Mouse (Mus musculus) neural tube, embryonic 12.5 days (tissue): Measurements from ENCODE around the gene Skil. TPM values are rescaled to one million over a fixed set of nuclear protein-coding genes. Genes with fewer than 3 reads are reported as not detected.
"Not testable (repeated sequence)": the region's sequence is repeated elsewhere in the genome, so short reads cannot be mapped to it uniquely, and the experiment has no call there.

Experiments used
- ATAC-seq: fragments of 200-750 bp; cut with Nextera tagmentation; 2 replicates; pipeline ENCODE4 v1.8.0; 2017; ENCODE audit warnings: low read depth, mild to moderate bottlenecking, moderate TSS enrichment, moderate library complexity; ENCODE audit not compliant: low FRiP score
- H3K27ac ChIP-seq: fragments of 300-500 bp; sonication (generic); 2 replicates; pipeline ENCODE4 v1.5.1; 2016
- H3K27me3 ChIP-seq: fragments of 300-500 bp; sonication (generic); replicated peaks from 2 replicates; pipeline ENCODE4 v1.6.1; 2016; ENCODE audit warnings: mild to moderate bottlenecking
- H3K36me3 ChIP-seq: fragments of 300-500 bp; sonication (generic); 2 replicates; pipeline ENCODE4 v1.6.1; 2016; ENCODE audit warnings: mild to moderate bottlenecking
- H3K4me1 ChIP-seq: fragments of 300-500 bp; sonication (generic); 2 replicates; pipeline ENCODE4 v1.6.1; 2016
- H3K4me2 ChIP-seq: fragments of 300-500 bp; sonication (generic); replicated peaks from 2 replicates; pipeline ENCODE4 v1.6.1; 2016; ENCODE audit warnings: mild to moderate bottlenecking
- H3K4me3 ChIP-seq: fragments of 300-500 bp; sonication (generic); 2 replicates; pipeline ENCODE4 v1.5.1; 2016
- H3K9ac ChIP-seq: fragments of 300-500 bp; sonication (generic); 2 replicates; pipeline ENCODE4 v1.6.1; 2016; ENCODE audit warnings: mild to moderate bottlenecking
- H3K9me3 ChIP-seq: fragments of 300-500 bp; sonication (generic); 2 replicates; pipeline ENCODE4 v1.6.1; 2016; ENCODE audit warnings: mild to moderate bottlenecking
- WGBS: fragments of 180-500 bp; shearing (Covaris S2); methylation state at CpG from one replicate; pipeline ENCODE4 v1.1.7; 2016; 5-methylcytosine and 5-hydroxymethylcytosine counted together
- polyA plus RNA-seq: library from polyadenylated mRNA; unstranded; fragments of >200 nt; fragmentation: Nextera tagmentation; extraction: Ambion mirVana; gene quantifications from 2 replicates; pipeline ENCODE4 v1.2.1, GENCODE M21; 2016

The Skil gene
- polyA plus RNA-seq, 1 experiment from 2014 or later = 54.4 TPM

DNA sequence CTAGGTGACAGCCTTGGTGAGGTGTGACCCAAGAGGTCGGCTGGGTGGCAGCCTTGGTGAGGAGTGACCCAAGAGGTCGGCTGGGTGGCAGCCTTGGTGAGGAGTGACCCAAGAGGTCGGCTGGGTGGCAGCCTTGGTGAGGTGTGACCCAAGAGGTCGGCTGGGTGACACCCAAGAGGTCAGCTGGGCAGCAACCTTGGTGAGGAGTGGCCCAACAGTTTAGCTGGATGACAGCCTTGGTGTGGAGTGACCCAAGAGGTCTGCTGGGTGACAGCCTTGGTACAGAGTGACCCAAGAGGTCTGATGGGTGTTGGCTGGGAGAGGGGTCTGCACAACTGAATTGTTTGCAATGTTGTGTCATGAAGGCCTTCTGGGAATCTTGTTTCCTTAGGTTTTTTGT is 41.7 kb downstream of the Skil start:
- not testable (repeated sequence) for H3K27me3 ChIP-seq, H3K4me1 ChIP-seq, H3K9ac ChIP-seq, H3K4me3 ChIP-seq, H3K27ac ChIP-seq, H3K9me3 ChIP-seq, H3K36me3 ChIP-seq, ATAC-seq, H3K4me2 ChIP-seq
- WGBS = 72% methylated on average over 4 of the region's 4 CpGs

DNA sequence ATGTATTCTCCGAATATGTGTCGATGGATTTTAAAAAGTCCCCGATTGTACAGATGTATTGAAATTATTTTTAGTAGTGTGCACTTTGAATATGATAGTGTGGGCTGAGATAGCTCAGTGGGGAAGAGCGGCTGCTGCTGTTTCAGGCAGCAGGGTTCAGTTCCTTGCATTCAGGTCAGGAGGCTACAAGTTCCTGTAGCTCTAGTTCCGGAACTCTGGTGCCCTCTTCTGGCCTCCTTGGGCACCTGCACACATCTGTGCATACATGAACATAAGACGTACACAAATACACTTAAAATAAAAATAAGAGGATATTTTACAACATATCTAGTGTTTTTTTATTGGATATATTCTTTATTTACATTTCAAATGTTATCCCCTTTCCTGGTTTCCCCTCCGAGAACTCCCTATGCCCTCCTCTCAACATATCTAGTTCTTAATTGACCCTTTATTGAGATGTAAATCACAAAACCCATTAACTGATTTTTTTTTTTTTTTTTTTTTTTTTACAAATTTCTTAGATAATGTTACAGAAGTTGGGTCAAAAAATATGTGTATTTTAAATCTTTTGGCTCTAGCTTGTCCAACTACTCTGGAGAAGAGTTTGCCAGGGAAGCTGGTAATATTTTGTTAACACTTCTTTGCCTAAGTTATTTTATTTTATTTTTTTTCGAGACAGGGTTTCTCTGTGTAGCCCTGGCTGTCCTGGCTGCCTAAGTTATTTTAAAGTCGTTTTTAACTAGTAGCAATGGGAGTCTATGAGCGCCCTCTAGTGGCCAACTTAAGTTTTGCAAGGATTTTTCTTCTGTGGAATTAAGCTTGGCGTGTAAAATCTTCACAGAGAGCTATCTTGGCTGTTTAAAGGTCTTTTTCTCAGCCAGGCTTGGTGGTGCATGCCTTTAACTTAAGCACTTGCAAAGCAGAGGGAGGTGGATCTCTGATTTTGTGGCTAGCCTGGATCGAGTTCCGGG is 43.9 kb downstream of the Skil start:
- 0 out of 2 replicates have a peak, but pooled peaks have one; percentile 30 for ATAC-seq
- Histone ChIP-seq H3K36me3 (no peaks in the 10 kb centered on the region), H3K27ac (no peak overlapping the region), H3K4me1 (no peaks in the 10 kb centered on the region), H3K4me2 (no peak overlapping the region), H3K4me3 (no peak overlapping the region), H3K9ac (no peak overlapping the region), H3K9me3 (no peaks in the 10 kb centered on the region), H3K27me3 (no peaks in the 10 kb centered on the region)
- 56% methylated on average over 13 of the region's 13 CpGs for WGBS

GRCm38 (mm10) chr3:31141621-31142020 is 46.8 kb downstream of the Skil start:
- Histone ChIP-seq H3K27ac (no peak overlapping the region), H3K9ac (no peak overlapping the region), H3K27me3 (no peaks in the 10 kb centered on the region), H3K4me2 (no peak overlapping the region), H3K4me1 (no peaks in the 10 kb centered on the region), H3K4me3 (no peak overlapping the region), H3K36me3 (no peaks in the 10 kb centered on the region), H3K9me3 (no peaks in the 10 kb centered on the region)
- no peak for ATAC-seq
- 88% methylated on average over 4 of the region's 4 CpGs for WGBS

DNA sequence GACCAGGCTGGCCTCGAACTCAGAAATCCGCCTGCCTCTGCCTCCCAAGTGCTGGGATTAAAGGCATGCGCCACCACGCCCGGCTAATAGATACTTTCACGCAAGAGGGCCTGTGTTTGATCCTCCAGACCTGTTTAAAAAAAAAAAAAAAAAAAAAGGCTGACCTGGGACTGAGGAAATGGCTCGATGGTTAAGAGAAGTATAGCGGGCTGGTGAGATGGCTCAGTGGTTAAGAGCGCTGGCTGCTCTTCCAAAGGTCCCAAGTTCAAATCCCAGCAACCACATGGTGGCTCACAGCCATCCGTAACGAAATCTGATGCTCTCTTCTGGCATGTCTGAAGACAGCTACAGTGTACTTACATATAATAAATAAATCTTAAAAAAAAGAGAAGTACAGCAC is 50.4 kb downstream of the Skil start:
- H3K4me3 ChIP-seq, H3K9ac ChIP-seq, ATAC-seq, H3K4me1 ChIP-seq, H3K36me3 ChIP-seq, H3K4me2 ChIP-seq, H3K9me3 ChIP-seq, H3K27ac ChIP-seq: not testable (repeated sequence)
- H3K27me3 ChIP-seq = peaks cover 13% of the 10 kb centered on the region
- WGBS = 84% methylated on average over 11 of the region's 11 CpGs

- Histone ChIP-seq H3K9me3 (no peaks in the 10 kb centered on the region), H3K4me3 (no peak overlapping the region), H3K4me2 (no peak overlapping the region; the same call in 1 of the 2 replicates), H3K4me1 (peaks cover 9% of the 10 kb centered on the region), H3K27me3 (peaks cover 13% of the 10 kb centered on the region), H3K36me3 (no peaks in the 10 kb centered on the region), H3K27ac (no peak overlapping the region), H3K9ac (no peak overlapping the region)
- ATAC-seq = peak; percentile 79
- 14% methylated on average over 14 of the region's 14 CpGs for WGBS
Measured at GRCm38 (mm10) chr3:31145641-31146290, 50.9 kb downstream of the Skil start.

DNA sequence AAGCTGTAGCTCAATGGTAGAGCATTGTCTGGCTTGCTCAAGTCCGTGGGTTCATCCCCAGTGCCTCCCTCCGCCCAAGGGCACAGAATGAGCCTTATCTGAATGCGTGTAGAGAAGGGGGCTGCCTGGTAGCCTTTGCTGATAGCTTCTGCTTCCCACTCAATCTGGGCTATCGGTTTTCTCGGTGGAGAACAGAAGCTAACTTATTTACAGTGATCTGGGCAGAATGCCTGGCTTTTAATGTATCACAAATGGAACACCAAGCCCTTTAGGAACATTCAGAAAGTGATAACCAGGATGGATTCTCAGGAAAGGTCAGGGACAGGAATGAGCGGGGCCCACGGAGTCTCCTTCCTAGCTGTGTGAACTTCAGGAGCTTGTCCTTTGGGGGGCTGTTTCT is 53.7 kb downstream of the Skil start:
- Histone ChIP-seq H3K4me1 (peaks cover 9% of the 10 kb centered on the region), H3K9me3 (no peaks in the 10 kb centered on the region), H3K27ac (no peak overlapping the region), H3K4me3 (no peak overlapping the region), H3K36me3 (no peaks in the 10 kb centered on the region), H3K9ac (no peak overlapping the region), H3K4me2 (no peak overlapping the region), H3K27me3 (peaks cover 13% of the 10 kb centered on the region)
- WGBS = 80% methylated on average over 7 of the region's 7 CpGs
- ATAC-seq = no peak

DNA sequence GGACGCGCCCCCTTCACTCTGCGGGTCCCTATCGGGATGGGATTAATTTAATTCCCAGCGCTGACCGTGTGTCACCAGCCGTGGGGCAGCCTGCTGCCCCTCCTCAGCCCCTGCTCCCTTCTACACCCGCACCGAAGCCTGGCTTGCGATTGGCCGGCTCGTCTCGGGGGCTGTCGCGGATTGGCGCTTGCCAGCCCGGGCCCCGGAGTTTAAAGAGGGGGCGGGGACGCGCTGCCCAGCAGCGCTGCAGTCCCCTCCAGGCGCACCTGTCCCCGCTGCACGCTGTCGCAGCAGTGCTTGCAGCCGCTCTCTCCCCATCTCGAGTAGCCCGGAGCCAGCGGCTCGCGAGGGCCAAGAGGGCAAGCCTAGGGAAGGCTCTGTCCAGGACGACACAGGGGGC is 54.8 kb downstream of the Skil start, which contains the start of gene Cldn11:
Cldn11 (plus strand) TSS at position 215 of the 400 bp plus-strand sequence.
- Histone ChIP-seq H3K9ac (peak within 1 kb of the TSS; percentile 42; the same call in 1 of the 2 replicates), H3K36me3 (no peaks in the 10 kb centered on the region), H3K27ac (no peak within 1 kb of the TSS), H3K4me1 (peaks cover 9% of the 10 kb centered on the region), H3K4me2 (peak within 1 kb of the TSS; percentile 89), H3K27me3 (peaks cover 13% of the 10 kb centered on the region), H3K9me3 (no peaks in the 10 kb centered on the region), H3K4me3 (peak within 1 kb of the TSS; percentile 41)
- peak; percentile 86 for ATAC-seq
- WGBS = under 1% methylated on average over 33 of the region's 33 CpGs

- Histone ChIP-seq H3K4me1 (peaks cover 9% of the 10 kb centered on the region), H3K4me3 (no peak overlapping the region), H3K4me2 (no peak overlapping the region), H3K9ac (no peak overlapping the region), H3K27me3 (peaks cover 13% of the 10 kb centered on the region), H3K27ac (no peak overlapping the region), H3K36me3 (no peaks in the 10 kb centered on the region), H3K9me3 (no peaks in the 10 kb centered on the region)
- WGBS = 52% methylated on average over 6 of the region's 6 CpGs
- no peak for ATAC-seq
Measured at GRCm38 (mm10) chr3:31152108-31152507, 57.2 kb downstream of the Skil start.

- no peak overlapping the region for H3K4me3 ChIP-seq
- no peaks in the 10 kb centered on the region for H3K36me3 ChIP-seq
- no peaks in the 10 kb centered on the region for H3K27me3 ChIP-seq
- H3K9me3 ChIP-seq = no peaks in the 10 kb centered on the region
- no peaks in the 10 kb centered on the region for H3K4me1 ChIP-seq
- no peak overlapping the region for H3K9ac ChIP-seq
- ATAC-seq = no peak
- H3K4me2 ChIP-seq = no peak overlapping the region
- H3K27ac ChIP-seq = no peak overlapping the region
- 46% methylated on average over 3 of the region's 3 CpGs for WGBS
Measured at GRCm38 (mm10) chr3:31156126-31156525, 61.3 kb downstream of the Skil start.

DNA sequence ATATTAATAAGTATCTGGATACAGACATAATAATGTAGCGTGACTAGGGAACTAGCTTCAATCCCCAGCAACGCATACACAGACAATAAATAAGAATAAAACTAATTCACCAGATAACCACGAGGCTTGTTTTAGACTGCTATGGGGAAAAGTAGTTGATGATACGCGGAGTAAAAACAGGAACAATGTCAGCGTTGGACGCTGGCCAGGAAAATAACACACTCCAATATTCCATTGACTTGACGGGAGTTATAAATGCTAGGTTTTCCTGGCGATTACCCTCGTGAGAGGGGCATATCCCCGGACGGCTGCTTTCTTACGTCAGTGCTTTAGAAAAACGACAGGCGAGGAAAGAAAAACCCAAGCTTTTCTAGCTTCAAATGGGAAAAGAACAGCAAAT is 62.9 kb downstream of the Skil start:
- ATAC-seq = no peak
- H3K4me2 ChIP-seq = no peak overlapping the region
- H3K4me3 ChIP-seq = no peak overlapping the region
- no peak overlapping the region for H3K9ac ChIP-seq
- H3K4me1 ChIP-seq = no peaks in the 10 kb centered on the region
- 84% methylated on average over 15 of the region's 15 CpGs for WGBS
- H3K27ac ChIP-seq = no peak overlapping the region
- H3K9me3 ChIP-seq = no peaks in the 10 kb centered on the region
- H3K36me3 ChIP-seq = no peaks in the 10 kb centered on the region
- H3K27me3 ChIP-seq = no peaks in the 10 kb centered on the region

DNA sequence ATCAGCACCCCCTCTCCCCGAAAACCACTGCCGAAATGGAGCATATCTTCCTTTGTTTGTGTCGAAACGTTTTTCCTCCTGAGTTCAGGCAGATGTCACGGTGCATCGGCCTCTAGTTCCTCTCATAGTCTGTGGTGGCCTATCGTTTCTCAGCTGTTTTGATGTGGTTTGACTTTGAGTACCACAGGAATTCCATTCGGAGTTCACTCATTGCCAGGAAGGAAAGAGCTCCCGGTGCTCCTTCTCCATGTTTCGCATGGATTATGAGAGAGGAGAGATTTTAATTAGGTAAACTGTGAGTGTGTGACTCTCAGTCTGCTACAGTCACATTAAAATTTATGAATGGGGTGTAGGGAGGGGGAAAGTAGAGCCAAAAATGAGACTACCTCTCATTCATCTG is 65.2 kb downstream of the Skil start:
- no peaks in the 10 kb centered on the region for H3K9me3 ChIP-seq
- H3K4me3 ChIP-seq = no peak overlapping the region
- WGBS = 88% methylated on average over 10 of the region's 10 CpGs
- no peak overlapping the region for H3K4me2 ChIP-seq
- H3K27ac ChIP-seq = no peak overlapping the region
- H3K4me1 ChIP-seq = no peaks in the 10 kb centered on the region
- H3K9ac ChIP-seq = no peak overlapping the region
- no peak for ATAC-seq
- H3K36me3 ChIP-seq = no peaks in the 10 kb centered on the region
- no peaks in the 10 kb centered on the region for H3K27me3 ChIP-seq

- Histone ChIP-seq H3K9ac (no peak overlapping the region), H3K4me2 (no peak overlapping the region), H3K9me3 (no peaks in the 10 kb centered on the region), H3K4me3 (no peak overlapping the region), H3K36me3 (no peaks in the 10 kb centered on the region), H3K27me3 (no peaks in the 10 kb centered on the region), H3K4me1 (no peaks in the 10 kb centered on the region), H3K27ac (no peak overlapping the region)
- WGBS = 34% methylated on average over 6 of the region's 6 CpGs
- ATAC-seq = no peak
Measured at GRCm38 (mm10) chr3:31161336-31161735, 66.5 kb downstream of the Skil start.
